Mouse (Mus musculus): ENCODE data around the gene Kctd6. TPM values are rescaled to one million over a fixed set of nuclear protein-coding genes. Genes with fewer than 3 reads are reported as not detected.

Kctd6 gene
- total RNA-seq, 2 experiments from 2014 or later = 41.5 to 42.1 TPM

DNA sequence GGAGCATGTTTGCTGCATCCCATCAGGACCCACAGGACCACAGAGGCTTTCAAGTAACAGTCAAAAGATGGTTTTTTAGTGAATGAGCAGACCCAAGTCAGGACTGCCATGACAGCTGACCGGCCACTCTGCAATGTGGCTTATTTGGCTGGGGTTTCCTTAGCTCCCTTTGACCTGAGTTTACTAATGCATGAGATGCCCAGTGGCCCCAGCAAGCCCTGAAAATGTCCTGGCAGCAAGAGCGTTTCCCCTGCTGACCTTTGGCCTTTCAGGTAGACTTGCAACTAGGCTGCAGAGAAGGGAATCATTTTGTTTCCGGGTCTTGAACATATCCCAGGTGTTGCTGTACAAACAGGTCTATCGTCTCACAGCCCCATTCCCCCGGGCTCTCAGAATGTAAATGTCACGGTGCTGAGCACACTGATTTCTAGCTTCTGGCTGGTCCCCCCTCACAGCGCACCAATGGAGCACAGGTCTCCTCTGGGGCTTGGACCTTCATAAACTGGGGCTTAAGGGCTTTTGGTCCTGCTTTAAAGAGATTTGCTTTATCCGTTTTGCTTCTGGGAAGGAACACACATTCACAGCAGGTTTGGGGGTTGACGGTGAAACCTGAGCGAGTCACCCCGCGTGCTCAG, 22.5 kb upstream of the Kctd6 start:
- no peak for TF ChIP-seq CTCF (IDR thresholded peaks at IDR 0.05)
- intact Hi-C loops (cut with DNase I) = no loop called here
- Histone ChIP-seq H3K27ac (no peak overlapping the region), H3K4me3 (no peak overlapping the region)
- no peak for DNase-seq (ENCODE audit: extremely low spot score in 1 of 2, low spot score in 2 of 2)

DNA sequence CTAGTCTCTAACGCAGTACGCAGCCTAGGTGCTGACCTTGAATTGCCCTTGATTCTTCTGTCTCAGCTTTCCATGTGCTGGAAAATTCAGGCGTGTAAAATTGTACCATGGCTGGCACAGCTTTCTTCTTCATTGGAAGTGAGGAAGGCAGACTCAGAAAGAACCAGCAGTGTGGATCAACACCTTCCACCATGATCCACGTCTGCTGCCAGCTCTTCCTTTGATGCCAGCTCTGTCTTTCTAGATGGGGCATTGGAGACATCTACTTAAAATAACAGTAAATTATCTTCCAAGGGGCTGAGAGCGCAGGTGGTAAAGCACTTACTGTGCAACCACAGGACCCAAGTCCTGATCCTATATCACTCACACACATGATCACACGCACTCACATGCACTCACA, 21.2 kb upstream of the Kctd6 start:
- no peak for DNase-seq (ENCODE audit: extremely low spot score in 1 of 2, low spot score in 2 of 2)
- intact Hi-C loops (cut with DNase I) = no loop called here
- H3K27ac ChIP-seq = no peak overlapping the region
- TF ChIP-seq CTCF (IDR thresholded peaks at IDR 0.05) = no peak
- H3K4me3 ChIP-seq = no peak overlapping the region

DNA sequence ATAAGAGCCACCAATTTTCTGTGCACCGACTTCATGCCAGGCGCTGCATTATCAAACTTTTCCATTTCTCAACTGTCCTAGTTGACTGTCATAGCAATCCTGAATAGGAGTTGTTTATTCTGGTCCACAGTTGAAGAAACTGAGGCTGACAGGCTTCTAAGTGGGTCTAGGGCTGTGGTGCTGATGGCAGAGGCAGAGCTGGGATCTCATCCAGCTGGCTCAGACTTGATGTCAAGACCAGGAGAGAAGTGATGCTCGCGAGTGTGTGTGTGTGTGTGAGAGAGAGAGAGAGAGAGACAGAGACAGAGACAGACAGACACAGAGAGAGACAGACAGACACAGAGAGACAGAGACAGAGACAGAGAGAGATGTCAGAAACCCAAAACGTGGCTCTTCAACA, 13.2 kb upstream of the Kctd6 start:
- TF ChIP-seq CTCF (IDR thresholded peaks at IDR 0.05) = no peak
- H3K4me3 ChIP-seq = no peak overlapping the region
- no peak overlapping the region for H3K27ac ChIP-seq
- intact Hi-C loops (cut with DNase I) = no loop called here
- DNase-seq (ENCODE audit: extremely low spot score in 1 of 2, low spot score in 2 of 2) = no peak

DNA sequence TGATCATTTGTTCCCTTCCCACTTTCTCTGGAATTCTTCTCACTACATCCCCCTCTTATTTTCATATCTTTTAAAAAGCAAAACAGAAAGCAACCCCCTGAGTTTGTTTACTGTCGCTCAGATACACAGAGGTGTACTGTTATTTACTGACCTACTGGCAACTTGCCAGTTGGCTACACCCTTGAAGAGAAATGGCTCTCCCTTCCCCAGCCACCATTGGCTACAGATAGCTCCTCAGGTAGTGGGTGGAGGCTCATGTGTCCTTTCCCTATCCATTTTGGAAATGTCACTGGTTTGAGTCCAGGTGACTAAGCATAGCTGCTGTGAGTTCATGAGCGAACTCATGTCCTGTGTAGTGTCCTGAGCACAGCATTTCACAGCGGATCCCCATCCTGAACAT, 12.2 kb upstream of the Kctd6 start:
- intact Hi-C loops (cut with DNase I) = no loop called here

DNA sequence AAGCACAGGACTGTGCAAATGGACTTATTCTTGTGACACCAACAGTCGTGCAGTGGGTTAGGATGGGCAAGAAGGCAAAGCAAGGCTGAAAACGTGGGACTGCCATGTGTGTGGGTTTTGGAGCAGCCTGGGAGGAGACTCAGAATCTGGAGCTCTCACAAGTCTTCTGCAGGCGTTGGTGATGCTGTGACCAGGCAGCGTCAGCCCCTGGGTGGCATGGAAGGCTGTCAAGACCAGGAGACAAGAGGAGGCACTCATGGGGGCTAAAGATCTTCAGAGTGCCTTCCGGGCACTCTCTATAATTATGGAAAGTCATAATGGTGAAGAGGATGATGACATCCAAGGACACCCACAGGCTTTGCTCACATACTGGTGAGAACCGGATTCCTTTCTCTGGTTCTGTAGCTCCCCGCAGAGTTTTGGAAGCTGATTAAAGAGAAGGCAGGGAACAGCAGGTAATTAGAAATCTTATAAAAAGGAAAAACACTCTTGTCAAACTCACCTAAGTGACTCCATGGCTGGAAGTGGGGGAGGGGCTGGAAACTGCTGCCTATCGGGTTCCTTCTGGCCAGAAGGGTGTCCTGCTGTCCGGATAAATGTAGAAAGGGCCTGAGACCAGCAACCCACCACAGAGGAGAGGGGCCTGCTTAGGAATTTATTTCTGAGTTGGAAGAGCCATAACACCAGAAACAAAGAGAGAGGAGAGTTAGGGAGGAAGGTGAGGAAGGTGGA, 7.6 kb upstream of the Kctd6 start:
- H3K27ac ChIP-seq = peak overlapping the region; percentile 8; the same call in 1 of the 2 replicates
- H3K4me3 ChIP-seq = no peak overlapping the region
- no peak for TF ChIP-seq CTCF (IDR thresholded peaks at IDR 0.05)
- DNase-seq (ENCODE audit: extremely low spot score in 1 of 2, low spot score in 2 of 2) = peak in 1 of 2 experiments; percentile 40
- intact Hi-C loops (cut with DNase I) = no loop called here

More for the DNA sequence above, 12.2 kb upstream of the Kctd6 start:
- DNase-seq (ENCODE audit: extremely low spot score in 1 of 2, low spot score in 2 of 2) = no peak
- H3K4me3 ChIP-seq = no peak overlapping the region
- no peak overlapping the region for H3K27ac ChIP-seq
- no peak for TF ChIP-seq CTCF (IDR thresholded peaks at IDR 0.05)

DNA sequence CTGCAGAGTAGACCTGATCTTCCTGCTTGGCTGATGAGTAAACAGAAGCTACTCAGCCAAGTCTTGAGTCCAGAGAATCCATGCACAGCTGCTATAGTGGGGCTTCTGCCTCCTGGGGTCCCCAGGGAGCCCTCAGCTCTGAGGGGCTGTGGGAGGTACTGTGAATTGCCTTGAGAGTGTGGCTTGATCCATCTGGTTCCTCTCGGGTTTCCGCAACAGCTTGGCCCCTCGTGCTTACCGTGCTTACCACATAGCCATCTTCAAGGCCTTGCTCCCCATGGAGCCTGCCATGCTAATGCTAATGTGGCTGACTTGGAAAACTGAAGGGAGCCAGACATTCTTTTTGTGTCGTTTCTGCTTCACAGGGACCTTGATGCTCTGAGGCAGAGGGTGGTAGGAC, 6.8 kb upstream of the Kctd6 start:
- no peak for TF ChIP-seq CTCF (IDR thresholded peaks at IDR 0.05)
- intact Hi-C loops (cut with DNase I) = no loop called here
- DNase-seq (ENCODE audit: extremely low spot score in 1 of 2, low spot score in 2 of 2) = no peak
- H3K4me3 ChIP-seq = no peak overlapping the region
- no peak overlapping the region for H3K27ac ChIP-seq

DNA sequence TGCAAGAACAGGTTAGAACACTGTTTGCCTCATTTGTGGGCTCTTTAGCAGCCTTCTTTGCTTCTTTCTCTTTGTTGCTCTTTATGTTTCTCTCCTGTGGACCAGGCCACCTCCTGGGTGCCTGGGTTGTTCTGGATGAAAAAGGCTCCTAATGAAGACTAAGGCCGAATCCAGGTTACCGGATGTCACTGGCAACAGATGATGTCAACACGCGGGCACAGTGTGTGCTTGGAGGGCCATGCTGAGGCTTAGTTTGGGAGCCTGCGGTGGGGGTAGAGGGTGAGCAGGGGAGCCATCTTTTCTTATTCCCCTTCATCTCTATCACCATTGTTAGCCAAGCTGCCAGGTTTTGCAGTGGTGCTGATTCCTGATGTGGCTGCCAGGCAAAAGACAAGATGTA, 6.4 kb upstream of the Kctd6 start:
- no peak for TF ChIP-seq CTCF (IDR thresholded peaks at IDR 0.05)
- no peak overlapping the region for H3K4me3 ChIP-seq
- no peak overlapping the region for H3K27ac ChIP-seq
- no peak for DNase-seq (ENCODE audit: extremely low spot score in 1 of 2, low spot score in 2 of 2)
- intact Hi-C loops (cut with DNase I) = no loop called here

DNA sequence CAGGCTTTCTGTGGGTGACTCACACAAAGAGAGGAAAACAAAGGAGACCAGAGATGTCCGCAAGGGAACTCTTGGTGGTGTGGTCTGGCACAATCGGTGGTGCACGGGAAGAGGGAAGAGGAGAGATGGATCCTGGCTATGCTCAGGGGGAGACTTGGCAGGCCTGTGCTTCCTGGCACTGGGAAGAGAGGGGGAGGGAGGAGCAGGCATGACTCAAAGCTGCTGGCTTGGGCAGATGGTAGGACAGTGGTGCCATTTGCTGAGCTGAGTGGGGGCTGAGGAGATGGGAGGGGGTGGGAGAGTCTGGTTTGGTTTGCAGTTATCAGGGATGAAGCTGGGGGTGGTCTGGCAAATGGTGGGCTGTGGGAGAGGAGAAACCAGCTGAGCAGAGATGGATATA, 5.1 kb upstream of the Kctd6 start:
- intact Hi-C loops (cut with DNase I) = loop anchor here (1.0 kb wide), 1 partner anchor 23 kb away; no protein-coding TSS in a partner anchor
- peak overlapping the region; percentile 76 for H3K27ac ChIP-seq

DNA sequence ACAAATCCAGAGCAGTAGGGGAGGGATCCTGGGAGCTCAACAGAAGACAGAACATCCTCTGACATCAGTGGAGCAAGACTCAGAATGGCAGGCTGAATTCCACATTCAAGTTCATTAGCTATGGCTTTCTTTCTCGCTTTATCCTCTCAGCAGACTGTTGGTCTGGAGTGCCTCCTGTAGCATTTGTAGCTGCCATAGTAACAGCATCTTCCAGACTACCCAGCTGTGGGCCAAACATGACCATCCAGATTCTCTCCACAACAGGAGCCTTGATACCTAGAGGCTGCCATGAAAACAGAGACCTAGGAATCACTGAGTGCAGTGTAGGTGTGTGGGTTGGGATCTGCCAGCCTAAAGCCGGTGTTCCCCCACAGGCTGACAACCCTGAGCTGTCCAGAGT, 4.0 kb upstream of the Kctd6 start:
- intact Hi-C loops (cut with DNase I) = loop anchor here (1.0 kb wide), 1 partner anchor 24 kb away; no protein-coding TSS in a partner anchor
- Histone ChIP-seq H3K4me3 (no peak overlapping the region), H3K27ac (peak overlapping the region; percentile 76)
- no peak for TF ChIP-seq CTCF (IDR thresholded peaks at IDR 0.05)
- no peak for DNase-seq (ENCODE audit: extremely low spot score in 1 of 2, low spot score in 2 of 2)

More for the DNA sequence above, 5.1 kb upstream of the Kctd6 start:
- no peak for TF ChIP-seq CTCF (IDR thresholded peaks at IDR 0.05)
- peak; percentile 61 to 80 for DNase-seq (ENCODE audit: extremely low spot score in 1 of 2, low spot score in 2 of 2)
- no peak overlapping the region for H3K4me3 ChIP-seq

DNA sequence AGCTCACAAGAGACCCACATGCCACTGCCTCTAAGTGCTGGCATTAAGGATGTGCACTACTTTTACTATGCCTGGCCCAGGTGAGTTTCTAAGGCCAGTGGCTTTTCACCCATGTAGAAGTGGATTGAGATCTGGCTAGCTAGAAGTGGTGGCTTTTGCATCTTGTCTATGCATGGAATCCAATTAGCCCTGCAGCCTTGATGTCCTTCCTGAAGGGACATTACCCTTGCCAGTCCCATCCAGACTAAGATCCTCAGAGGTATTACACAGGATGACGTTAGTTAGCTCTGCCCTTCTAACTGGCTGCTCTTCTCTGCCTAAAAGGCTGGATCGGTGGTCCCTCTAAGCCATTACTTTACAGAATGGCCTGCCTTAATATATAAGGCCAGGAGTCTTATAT, 944 bp upstream of the Kctd6 start:
- Histone ChIP-seq H3K4me3 (no peak overlapping the region), H3K27ac (no peak overlapping the region)
- intact Hi-C loops (cut with DNase I) = no loop called here
- no peak for TF ChIP-seq CTCF (IDR thresholded peaks at IDR 0.05)
- DNase-seq (ENCODE audit: extremely low spot score in 1 of 2, low spot score in 2 of 2) = no peak

DNA sequence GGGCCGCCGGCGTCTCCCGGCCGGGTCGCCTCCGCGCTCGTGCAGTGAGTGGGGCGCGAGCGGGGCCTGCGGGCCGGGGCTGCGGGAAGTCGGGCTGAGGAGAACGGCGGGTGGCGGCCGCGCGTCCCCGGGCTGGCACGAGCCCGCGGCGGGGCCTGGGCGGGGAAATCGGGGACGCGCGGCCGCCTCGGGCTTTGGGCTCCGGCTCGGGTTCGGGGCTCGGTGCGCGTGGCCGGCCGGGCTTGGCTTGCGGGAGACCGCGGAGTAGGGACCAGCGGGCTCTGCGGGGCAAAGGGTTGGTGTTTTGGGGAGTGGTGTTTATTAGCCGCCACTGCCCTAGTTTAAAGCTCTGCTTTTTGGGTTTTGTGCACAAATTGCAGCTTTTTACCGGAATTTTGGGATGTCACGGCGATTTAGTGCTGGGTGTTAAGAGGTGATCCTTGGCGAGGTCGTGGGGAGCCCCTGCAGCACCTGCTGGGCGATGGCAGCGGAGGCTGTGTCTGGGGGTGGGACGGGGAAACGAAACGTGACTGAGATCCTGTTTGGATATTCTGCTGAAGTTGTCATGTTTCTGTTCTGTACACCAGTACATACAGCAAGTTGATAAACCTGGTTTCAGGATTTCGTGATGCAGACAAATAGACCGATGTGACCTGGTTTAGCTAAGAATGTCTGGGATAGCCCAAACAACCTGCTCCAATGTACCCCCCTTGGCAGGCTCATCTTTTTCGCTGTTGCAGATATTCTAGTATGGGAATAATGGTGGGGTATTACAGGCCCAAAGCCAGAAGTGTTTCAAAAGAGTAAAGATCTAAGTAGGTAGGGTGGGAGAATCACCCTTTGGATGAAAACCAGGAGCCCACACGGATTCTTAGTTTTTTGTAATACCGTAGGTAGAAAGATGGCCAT, 613 bp downstream of the Kctd6 start:
- Histone ChIP-seq H3K4me3 (peak overlapping the region; percentile 92), H3K27ac (peak overlapping the region; percentile 96)
- DNase-seq (ENCODE audit: extremely low spot score in 1 of 2, low spot score in 2 of 2) = peak; percentile 81 to 82
- intact Hi-C loops (cut with DNase I) = loop anchor here (1.0 to 2.0 kb wide), 3 partner anchors 42 to 132 kb away; partner anchors contain the start of gene Pdhb
- no peak for TF ChIP-seq CTCF (IDR thresholded peaks at IDR 0.05)
